Mouse (Mus musculus): ENCODE measurements at regions not wholly inside any gene's neighbourhood (a gene's known extent, or its start where the extent isn't known, plus 50 kb on each side); places are given as distances from the start of the nearest gene placed in this dataset.

- no peak for TF ChIP-seq CTCF (conservative IDR thresholded peaks at IDR 0.05; ENCODE audit: low read length)
- TF ChIP-seq NANOG (IDR thresholded peaks at IDR 0.05; ENCODE audit: borderline replicate concordance, low read length): no peak
Measured at GRCm38 (mm10) chr4:106854361-106855309, 49.8 kb upstream of the Acot11 start.
